Mouse (Mus musculus) natural killer cell, adult 2 months (primary cell): Measurements from ENCODE around the gene Lrrn2.
A peak's percentile ranks its signal among the peaks of the same experiment; 100 is the strongest.
"Not testable (repeated sequence)": the region's sequence is repeated elsewhere in the genome, so short reads cannot be mapped to it uniquely, and the experiment has no call there.

Experiments used
- DNase-seq, 2 experiments: peaks; one replicate each; pipeline ENCODE4 v3.0.0; 2022; ENCODE audit warnings: low spot score in 2 of 2

Gene Lrrn2

DNA sequence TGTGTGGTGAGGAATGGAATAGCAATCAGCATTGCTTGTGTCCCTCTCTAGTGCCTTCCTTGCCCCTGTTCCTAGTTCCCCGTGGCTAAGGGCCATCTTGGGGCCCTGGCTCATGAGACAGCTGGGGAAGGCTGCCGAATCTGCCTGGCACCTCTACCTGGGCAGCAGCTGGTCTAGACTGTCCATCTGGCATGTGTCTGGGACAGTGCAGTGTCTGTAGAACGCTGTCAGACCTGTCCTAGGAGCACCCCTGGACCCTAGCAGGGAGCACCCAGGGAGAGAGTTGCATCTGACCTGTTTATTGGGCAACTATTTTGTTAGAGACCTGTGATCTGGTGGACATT lies 48.8 kb downstream of the Lrrn2 start:
- DNase-seq = no peak

DNA sequence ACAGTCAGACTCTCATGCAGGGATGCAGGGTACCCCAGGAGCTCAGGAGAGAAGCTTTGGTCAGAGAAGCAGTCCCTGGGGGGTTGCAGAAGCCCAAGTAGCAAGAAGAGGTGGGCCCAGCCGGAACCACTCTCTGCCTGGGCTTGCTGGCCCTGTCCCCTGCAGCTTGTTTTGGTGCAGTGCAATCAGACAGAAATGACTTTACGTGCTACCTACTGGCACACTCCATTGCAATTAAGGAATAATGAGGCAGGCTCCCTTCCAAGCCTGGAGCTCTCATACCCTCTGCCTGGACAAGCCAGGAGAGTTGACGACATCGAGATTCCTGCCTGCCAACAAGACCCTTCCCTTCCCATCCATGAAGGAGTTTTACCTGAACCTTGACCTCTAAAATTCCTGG lies 50.2 kb downstream of the Lrrn2 start:
- DNase-seq = no peak

DNA sequence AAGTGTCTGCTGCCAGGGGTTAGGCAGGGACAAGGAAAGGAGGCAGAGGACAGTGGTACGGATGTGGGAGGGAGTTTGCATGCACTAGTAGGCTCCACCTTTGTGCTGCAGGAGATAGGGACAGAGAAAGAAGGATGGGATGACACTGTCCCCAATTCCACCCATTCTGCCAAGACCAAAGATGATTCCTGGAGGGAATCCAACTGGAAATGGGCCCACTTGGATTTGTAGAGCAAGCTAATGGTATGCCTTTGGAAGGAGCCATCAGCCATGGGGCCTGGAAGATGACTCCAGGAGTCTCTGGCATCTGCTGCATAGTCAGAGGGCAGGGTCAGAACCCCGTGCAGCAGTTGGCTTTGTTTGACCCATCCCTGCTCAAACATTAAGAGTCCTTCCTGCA lies 52.3 kb downstream of the Lrrn2 start:
- DNase-seq = no peak

DNA sequence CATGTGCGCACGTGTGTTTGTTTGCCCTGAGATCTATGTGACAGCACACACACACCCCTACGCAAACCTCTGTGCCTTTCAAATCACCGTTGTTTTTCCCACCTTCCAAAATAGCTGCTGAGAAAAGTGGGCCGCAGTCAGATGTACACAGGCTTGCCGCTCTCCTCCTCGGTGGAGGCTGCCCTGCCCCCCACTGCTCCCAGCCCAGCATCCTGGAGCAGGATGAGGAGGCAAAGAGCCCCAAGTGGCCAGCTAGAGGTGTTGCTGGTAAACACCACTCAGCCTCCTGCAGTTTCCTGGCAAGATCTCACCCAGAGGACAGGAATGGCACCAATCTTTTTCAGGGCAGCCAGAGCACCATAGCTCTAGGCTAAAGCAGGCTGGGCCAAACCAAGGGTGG lies 54.8 kb downstream of the Lrrn2 start:
- no peak for DNase-seq

DNA sequence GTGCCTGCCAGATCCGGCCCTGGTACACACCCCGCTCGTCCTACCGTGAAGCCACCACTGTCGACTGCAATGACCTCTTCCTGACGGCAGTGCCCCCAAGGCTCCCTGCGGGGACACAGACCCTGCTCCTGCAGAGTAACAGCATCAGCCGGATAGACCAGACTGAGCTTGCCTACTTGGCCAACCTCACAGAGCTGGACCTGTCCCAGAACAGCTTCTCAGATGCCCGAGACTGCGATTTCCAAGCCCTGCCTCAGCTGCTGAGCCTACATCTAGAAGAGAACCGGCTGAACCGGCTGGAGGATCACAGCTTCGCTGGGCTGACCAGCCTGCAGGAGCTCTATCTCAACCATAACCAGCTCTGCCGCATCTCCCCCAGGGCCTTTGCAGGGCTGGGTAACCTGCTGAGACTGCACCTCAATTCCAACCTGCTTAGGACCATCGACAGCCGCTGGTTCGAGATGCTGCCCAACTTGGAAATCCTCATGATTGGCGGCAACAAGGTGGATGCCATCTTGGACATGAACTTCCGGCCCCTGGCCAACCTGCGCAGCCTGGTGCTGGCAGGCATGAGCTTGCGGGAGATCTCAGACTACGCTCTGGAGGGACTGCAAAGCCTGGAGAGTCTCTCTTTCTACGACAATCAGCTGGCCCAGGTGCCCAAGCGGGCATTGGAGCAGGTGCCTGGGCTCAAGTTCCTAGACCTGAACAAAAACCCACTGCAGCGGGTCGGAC lies 57.4 kb downstream of the Lrrn2 start:
- DNase-seq = no peak

DNA sequence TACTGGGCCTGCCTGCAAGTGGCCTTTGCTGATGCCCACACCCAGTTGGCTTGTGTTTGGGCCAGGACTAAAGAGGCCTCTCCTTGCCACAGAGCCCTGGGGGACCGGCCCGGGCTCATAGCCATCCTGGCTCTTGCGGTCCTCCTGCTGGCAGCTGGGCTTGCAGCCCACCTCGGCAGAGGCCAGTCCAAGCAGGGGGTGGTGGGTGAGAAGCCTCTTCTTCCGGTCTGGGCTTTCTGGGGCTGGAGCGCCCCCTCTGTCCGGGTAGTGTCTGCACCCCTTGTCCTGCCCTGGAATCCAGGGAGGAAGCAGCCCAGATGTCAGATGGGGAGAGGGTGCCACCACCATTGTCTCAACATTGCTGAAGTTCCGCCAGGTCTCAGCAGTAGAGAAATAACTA lies 58.9 kb downstream of the Lrrn2 start:
- DNase-seq = no peak

DNA sequence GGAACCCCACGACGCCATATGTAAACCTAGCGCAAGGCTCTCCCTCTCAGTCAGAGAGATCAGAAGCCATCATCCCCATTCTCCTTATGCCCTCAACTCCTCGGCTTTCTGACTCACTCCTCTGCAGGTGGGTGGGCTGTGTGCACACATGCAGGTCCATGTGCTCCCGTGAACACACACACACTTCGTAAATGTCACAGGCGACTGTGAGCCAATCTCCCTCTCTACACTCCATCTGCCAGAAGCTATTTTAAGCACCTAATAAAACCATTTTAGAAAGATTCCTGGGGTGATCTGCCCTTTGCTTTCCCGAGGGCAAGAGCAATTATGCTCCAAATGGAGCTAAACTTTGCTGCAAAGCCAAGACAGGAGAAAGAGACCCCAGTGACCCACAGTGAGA lies 65.8 kb downstream of the Lrrn2 start:
- DNase-seq = no peak

DNA sequence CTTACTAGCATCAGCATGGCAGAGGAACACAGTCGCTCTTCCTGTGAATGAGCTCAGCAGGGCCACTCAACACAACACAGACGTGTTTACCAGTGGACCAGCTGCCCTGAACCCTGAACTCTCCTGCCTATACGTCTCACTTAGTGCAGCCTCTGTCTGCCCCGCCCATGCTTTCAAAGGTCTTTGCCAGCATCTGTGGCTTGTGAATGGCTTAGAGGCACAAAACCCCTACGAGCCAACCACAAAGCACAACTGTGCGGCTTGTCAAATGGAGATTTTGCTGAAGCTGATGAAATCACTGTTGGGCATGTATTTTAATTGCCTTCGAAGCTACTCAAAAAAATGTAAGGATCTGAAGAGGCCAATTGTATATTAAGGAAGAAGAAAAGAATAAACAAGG lies 67.7 kb downstream of the Lrrn2 start:
- DNase-seq = no peak

DNA sequence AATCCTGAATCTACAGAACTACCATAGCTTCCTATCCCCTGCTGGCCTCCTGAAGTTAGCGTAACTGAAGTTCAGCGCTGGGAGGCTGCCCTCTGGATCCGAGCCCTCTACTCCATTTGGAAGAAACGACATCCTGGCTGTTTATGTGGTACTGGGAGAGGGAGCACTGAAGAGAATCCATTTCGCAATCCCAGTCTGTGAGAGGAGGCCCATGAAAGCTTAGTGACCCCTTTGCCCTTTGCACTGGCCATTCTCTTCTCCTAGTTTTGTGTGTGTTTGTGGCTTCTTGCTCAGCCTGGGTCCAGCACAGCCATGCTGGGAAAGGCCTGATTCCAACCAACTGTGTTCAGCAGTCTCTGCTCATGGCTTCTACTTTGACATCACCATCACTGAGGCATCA lies 76.7 kb downstream of the Lrrn2 start:
- DNase-seq = no peak

DNA sequence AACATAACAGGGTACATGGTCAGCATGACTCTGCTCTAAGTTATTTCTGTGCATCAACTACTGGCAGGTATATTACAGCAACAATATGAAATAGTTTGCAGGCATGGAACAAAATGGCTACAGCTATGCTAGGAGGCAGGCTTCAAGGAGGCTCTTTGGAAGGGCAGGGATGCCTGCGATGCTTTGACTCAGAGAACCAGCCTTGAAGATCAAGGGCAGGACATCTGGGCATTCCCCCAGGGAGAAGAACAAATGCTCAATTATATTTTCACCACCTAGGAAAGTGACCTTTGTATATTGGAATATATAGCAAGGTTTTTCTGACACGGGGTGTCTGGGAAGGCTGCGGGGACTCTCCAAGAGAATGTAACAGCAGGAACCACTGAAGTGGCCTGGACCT lies 81.7 kb downstream of the Lrrn2 start:
- DNase-seq = no peak

DNA sequence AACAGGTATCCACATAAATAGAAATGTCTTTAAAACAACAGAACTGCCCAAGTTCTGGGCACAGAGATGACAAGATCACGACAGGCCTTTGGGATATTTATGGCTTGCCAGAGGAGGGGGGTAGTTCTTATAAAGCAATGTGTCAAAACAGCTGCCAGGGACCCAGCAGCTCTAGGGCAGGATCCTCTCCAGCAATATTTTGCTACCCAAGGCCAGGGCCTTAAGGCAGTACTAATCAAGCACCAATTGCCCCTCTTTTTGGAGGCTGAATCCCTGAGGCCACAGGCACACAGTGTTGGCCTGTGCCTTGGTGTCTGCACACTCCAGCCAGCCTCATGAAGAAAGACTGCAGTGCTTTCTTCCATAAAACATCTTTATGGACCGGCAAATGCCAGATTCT lies 84.0 kb downstream of the Lrrn2 start:
- no peak for DNase-seq

DNA sequence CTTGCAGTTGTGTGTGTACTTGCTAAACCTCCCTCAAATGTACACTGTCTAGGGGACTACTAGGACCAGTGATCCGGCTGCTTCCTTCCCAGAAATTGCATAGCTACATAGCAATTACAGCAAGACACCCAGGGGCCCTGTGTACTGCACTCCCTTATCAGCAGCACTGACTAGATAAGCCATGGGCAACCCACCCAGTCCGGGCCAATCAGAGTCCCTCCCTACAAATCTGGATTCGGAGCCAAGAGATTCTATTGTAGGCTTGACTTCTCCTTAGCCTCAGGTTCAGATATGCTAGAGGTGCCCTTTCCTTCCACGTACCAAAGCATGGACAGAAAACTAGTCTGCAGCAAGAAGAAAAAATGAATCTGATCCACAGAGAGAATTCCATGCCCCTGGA lies 84.6 kb downstream of the Lrrn2 start:
- DNase-seq = no peak

DNA sequence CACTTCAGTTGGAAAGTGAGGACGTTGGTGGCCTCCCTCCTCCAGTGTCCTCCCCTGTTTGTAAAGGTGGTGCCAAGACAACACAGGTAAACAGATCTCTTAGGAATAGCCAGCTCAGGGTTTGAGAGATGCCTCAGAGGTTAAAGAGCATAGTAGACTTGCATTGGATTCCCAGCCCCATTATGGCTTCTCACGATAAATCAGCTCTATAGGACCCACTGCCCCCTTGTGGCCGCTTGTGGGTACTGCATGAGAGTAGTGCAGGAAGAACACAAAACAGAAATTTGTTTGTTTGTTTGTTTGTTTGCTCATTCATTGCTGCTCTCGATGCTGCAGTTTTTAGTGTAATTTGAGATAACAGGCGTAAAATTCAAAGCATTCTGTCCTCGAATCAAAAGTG lies 88.6 kb downstream of the Lrrn2 start:
- peak; percentile 26 to 59 for DNase-seq

DNA sequence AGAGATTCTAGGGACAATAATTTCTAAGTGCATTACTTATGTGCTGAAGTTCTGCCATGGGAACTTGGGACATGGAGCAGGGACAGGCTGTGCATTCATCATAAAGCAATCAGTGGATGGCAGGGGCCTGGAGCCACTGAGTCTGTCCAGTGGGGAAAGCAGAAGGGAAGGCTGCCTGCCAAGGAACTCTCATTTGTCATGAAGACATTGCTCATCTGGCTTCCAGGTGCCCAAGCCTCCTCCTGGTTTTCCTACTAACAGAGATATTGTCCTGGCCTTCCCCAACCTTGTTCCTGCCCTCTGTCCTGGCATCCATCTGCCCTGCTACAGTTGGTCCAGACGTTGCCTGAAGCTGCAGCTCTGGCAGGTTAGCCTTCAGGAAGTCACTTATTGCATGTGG lies 97.3 kb downstream of the Lrrn2 start:
- DNase-seq = no peak

DNA sequence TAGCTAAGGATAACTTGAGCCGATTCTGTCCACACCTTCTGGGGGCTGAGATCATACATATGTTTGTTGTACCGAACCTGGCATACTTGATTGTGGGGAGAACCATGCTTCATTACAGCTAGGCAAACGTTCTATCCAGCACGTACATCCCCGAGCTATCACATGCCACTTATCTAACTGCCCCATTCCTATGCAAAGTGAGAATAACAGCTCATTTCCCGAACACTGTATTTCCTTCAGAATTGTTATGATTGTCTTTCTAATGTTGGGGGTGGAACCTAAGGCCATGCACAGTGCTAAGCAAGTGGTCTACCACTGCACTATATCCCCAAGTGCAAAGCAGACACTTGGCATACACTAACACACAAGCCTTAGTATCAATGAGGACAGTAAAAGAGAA lies 101.2 kb downstream of the Lrrn2 start:
- no peak for DNase-seq

DNA sequence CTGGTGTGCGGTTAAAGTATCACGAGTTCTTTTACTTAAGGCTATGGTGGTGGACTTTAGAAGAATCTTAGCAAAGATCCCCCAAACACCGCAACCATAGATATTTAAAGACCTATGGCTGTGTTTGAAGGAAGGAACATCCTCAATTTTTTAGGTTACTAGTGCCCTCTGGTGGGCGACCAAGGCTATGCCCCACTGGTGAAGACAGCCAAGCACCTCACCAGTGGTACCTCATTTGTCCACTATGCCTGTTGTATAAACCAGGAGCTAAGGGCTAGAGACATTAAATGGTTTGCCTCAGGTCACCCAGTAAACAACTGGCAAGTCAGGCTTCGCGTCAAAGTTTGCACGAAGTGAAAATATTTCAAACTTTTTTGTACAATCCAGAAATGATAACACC lies 102.7 kb downstream of the Lrrn2 start:
- DNase-seq = peak; percentile 12 to 54

DNA sequence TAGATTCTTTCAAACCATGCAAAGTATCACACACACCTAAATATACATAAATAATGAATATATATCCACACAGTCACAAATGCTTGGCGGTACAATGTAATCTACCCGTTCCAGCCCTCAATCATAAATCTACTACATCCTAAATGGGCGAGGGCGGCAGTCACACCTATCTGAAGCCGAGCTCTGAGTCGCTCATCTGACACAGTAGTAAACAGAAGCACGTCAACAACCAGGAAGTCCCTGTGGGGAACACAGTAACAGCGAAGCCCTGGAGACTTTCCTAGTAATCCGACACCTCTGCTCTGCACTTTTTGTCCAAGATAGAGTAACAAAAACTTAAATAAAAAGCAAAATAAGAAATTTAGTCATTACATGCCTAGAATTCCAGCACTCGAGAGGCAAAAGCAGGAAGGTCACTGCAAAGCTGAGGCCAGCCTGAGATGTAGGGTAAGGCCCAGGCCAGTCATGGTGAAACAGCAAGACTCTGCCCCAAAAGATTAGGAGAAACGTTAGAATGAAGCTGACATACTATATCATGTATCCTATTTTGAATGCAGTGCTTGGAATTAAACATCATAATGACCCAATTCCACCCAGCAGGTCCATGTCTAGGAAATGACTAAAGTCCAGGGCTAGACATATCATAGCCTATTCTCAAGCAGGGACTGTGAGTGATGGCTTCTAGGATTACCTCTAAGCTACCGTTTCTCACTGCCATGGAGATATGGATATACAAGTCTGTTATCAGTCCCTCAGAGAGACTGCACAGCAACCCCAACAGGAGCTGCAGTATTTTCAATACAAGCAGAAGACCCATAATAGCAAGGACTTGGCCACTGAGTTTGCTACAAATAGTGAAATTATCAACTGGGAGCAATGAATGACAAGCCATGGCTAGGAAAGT lies 108.7 kb downstream of the Lrrn2 start:
- DNase-seq = not testable (repeated sequence)
